Mouse (Mus musculus) thymus, postnatal 0 days (tissue): ENCODE results near the gene Ercc1. TPM values are rescaled to one million over a fixed set of nuclear protein-coding genes. Genes with fewer than 3 reads are reported as not detected.

Experiments
- DNase-seq: peaks from one replicate; pipeline ENCODE4 v3.0.0-alpha.2; 2015; ENCODE audit warnings: low spot score
- polyA plus RNA-seq: library from polyadenylated mRNA; unstranded; fragments of >200 nt; fragmentation: Nextera tagmentation; extraction: Ambion mirVana; gene quantifications from 2 replicates; pipeline ENCODE4 v1.2.1, GENCODE M21; 2015

Gene Ercc1
- polyA plus RNA-seq, 1 experiment from 2014 or later: 59.6 TPM

DNA sequence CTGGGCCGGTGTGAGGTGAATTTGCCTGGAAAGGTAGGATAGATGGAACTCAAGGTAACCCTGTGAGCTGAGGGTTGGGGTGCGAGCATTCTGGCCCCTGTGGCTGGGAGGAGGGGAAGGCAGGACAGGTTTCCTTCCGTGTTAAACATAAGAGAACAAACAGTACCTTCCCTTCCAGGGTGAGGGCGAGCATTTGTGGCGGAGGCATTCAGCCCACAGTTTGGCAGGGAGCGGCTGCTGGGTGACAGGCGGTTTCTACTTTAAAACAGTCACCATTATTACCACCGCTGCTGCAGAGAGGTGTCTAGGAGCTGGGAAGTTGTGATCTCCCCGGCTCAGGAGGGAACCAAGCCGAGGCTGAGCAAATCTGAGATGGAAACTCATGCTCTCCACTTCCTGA is 7.5 kb upstream of the Ercc1 start:
- no peak for DNase-seq

DNA sequence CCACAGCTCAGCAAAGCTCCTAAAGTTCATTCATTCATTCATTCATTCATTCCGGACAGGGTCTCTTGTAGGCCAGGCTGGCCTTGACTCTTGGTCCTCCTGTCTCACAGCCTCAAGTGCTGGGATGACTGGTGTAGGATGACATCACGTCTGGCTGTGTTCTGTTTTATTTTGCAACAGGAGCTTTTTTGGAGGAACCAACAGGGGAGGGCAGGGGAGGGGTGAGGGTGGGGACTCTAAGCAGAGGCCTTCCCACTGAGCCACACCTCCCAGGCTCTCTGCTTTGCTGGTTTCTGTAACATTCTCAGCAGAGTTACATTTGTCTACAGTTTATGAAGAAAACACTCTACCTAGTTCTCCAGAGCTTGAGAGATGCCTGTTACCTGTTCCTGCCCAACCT is 6.5 kb upstream of the Ercc1 start:
- no peak for DNase-seq

DNA sequence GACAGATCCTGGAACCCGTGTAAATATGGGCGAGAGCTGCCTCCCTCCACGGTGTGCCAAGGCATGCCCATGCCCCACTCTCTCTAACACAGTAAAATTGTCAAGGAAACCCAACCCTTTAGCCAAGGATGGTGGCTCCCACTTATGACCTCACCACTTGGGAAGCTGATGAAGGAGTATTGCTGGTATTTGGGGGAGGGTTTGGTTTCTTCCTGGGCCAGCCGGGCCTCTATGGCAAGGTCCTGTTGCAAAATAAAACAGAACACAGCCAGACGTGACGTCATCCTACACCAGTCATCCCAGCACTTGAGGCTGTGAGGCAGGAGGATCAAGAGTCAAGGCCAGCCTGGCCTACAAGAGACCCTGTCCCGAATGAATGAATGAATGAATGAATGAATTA is 6.0 kb upstream of the Ercc1 start:
- DNase-seq: no peak

DNA sequence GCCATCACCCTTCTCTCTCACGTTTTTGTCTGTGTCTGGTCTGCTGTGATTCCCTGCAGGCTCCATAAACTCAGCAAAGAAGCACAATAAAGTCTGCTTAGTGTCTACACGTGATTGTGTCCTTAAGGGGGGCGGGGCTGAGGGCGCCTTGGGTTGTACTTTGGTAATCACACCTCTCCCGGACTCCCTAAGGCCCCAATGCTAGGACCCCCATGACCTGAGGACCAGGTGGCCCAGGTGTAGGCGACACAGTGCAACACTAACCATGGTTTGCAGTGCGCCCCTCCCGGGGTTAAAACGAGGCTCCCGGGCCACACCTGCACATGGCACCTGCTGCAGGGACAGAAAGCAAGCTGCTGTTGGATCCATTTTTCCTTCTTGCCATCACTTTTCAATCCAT is 3.3 kb upstream of the Ercc1 start:
- DNase-seq: no peak

DNA sequence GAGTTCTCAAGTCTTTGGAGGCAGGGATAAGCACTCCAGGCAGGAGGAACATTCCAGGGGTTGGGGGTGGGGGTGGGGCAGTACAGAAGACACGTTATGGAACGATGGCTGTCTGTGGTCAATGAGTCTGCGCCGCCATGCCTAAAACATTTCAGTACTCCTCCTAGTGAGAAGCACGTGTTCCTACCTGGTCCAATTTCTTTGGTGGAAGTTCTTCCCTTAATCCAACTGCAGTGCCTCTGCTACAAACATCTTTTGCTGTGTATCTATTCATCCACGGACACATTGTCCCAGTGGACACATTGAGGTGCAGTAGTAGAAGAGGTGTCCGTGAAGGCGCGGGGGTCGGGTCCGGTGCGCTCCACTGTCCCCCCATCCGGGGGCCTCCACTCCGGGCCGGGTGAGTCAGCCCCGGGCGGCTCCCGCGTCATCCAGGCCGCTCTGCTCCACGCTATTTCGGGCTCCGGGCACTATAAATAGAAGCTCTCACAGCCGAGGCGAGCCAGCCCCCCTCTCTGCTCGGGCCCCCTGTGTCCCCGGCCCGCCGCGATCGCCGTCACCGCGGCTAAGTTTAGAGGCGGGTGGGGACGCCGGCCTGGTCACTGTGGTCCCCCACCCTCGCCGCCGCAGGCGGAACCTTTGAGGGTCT is 2.7 kb upstream of the Ercc1 start:
- DNase-seq: no peak

DNA sequence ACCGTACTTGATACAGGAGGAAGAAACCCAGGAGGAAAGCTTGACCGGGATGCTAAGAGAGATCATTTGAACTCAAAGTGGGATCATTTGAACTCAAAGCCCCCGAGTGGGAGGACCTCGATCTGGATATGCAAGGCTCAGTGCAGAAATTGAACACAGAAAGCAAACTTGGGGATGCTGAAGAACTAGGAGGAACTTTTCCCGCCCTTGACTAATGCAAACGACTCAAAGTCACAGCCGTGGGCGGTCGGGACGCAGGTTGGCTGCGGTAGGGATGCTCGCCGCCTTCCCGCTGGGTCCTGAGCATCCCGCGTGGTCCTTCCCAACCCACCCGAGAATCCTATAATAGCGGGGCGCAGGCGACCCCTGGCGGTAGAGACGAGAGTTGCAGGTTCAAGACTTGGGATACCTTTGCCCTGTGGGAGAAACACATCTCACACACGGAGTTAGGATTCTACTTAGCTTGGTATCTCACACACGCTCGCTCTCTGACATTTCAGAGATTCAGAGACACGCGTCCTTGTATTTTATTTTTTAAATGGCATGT is 2.0 kb upstream of the Ercc1 start:
- DNase-seq: peak; percentile 82

DNA sequence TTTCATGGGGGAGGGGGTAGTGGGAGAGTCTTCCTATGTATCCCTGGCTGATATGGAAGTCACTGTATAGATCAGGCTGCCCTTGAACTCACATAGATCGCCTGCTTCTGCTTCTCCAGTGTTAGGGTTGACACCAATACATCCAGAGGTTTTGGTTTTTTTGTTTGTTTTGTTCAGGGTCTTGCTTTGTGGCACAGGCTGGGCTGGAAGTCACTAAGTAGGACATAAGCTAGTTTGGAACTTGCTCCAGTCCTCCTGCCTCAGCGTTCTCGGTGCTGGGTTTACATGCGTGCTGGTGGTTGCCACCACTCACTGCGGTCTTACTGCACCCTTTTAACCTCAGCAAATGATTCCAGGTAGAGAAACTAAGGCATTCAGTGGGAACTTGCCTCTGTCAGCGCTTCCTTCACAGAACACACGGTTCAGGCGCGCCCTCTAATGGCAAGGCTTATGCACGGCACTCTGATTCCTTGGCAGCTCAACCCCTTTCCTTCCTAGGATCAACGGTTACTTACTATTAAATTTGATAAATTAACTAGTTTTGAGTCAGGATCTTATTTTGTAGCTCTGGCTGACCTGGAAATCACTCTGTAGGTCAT is 1.3 kb upstream of the Ercc1 start:
- DNase-seq: peak; percentile 80

DNA sequence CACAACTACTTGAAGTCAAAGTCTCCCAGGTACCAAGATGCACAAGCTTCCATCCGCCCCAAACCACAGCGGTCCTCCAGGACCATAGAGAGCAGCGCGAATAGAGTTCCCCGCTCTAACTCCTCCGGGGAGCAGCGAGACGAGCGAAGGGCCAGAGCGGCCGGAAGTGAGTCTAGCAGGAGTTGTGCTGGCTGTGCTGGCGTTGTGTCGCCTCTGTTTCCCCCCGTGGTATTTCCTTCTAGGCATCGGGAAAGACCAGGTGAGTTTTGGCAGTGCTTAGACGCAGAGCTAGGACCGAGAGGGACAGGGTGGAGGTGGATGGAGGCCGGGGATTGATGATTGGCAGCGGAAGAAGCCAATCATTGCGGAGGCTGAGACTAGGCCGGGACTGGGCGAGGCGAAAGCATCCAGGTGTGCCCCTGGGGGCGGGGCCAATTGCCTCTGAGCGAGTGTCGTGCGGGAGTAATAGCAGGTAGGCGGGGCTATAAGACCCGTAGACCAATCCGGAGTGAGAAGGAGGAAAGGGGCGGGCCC is 427 bp downstream of the Ercc1 start:
- peak; percentile 98 for DNase-seq

DNA sequence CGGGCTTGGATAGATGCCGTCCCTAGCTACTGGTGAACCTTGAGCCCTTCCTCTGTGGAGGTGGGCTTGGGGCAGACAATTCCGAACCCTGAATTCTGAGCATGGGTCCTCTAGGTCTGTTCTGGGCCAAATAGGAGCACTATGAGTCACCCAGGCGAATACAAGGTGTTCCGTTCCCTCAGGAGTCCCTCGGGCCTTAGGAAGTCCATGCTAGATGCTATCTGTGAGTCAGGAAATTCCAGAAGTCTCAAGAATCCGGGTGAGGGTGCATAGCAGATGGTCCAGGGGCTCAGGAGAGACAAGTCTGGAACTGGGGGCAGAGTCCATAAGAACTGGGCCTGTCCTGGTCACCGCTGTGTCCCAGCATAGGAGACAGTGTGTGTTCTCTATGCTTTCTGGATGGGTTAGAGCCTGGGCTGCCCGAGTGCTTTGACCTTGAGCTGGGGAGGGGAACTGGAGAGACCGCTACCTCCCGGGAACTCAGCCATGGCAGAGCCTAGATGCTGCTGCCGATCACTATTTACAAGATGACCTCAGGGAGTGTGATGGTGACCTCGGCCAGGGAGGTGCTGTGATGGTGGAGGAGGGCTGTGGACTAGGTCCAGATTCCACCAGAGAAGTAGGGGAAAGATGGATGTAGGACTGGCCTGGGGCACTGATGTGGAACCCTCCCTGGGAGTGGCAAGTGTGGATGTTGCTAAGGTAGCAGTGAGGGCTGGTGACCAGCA is 4.8 kb downstream of the Ercc1 start:
- DNase-seq: no peak

DNA sequence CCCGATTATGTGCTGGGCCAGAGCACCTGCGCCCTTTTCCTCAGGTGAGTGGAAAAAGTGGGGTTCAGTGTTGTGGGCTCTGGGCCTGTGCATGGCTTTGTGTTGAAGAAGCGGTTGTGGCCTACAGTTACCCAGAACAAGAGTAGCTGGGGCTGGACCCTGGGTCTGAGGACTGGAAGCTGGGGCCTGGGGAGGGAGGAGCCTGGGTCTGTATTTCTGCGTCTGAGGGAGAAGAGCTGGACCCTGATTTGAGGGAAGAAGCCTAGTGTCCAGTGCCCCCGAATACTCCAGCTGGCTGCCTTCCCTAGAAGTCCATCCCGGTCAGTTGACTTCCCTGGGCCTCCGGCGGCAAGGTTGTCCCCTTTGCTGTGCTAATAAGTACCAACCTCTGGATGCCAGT is 5.6 kb downstream of the Ercc1 start:
- DNase-seq: no peak

DNA sequence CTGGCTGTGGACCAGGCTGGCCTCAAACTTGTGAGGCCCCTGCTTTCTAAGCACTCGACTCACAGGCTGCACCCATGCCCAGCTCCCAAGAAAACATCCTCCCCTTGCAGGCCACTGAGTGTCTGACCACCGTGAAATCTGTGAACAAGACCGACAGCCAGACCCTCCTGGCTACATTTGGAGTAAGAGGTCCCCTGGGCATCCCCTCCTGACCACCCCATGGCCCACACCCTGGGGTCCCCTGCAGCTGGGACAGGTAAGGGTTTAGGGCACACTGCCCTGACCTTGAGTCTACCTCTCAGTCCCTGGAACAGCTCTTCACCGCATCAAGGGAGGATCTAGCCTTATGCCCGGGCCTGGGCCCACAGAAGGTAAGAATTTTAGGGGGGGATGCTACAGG is 10.4 kb downstream of the Ercc1 start:
- no peak for DNase-seq

DNA sequence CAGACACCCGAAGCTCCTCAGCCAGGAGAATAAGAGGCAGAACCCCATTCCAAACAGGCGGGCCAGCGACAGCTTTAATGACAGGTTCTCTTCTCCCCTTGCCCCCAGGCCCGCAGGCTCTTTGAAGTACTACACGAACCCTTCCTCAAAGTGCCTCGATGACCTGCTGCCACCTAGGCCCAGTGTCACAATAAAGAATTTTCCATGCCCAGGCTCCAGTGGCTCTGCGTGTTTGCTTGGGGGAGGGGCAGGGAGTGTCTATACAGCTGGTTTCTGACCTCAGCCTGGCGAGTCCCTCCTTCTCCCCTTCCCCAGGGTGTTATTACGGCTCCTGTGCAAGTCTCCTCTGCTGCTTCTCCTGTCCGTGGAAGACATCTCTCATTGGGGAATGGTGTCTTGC is 11.7 kb downstream of the Ercc1 start:
- no peak for DNase-seq

DNA sequence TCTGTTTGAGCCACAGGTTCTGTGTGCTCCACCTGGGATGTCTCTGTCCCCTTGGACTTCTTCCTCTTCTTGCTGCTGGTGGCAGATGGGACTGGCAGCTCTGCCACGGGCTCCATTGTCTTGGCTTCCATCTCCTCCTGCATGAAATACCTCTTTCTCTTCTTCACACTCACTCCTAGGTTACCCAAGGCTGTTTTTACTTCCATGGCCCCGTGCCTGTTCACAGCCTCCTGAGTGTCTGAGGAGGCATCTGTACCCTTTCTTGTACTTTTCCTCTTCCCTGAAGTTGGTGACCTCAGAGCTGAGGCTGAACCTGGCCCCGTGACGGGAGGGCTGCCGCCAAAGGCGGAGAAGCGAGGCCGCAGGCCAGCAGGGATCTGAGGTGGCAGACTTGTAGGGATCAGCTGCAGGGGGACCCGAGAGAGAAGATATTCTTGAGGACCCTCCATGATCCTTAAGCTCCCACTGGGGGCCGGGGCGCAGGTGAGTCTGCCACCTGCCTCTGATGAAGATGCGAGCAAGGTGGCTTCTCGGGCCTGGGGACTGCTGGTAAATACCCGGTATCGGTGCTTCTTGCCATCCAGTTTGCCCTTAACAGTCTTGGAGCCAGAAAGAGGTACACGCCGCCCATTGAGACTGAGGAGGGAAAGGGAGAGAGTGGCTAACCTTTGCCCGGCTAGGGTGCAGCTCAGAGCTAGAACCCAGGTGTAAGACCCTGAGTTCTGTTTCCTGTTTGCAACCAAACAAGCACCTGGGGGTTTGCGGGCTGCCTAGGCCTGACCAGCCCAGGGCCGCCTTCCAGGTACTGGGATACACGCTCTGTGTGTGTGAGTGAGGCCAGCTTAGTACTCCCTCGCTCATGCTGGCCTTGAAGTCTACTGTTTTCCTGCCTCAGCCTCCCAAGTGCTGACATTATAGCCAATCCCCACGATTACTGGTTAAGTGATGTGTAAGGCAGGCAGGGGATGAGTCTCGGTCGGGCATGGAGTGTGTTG is 13.1 kb downstream of the Ercc1 start:
- no peak for DNase-seq

DNA sequence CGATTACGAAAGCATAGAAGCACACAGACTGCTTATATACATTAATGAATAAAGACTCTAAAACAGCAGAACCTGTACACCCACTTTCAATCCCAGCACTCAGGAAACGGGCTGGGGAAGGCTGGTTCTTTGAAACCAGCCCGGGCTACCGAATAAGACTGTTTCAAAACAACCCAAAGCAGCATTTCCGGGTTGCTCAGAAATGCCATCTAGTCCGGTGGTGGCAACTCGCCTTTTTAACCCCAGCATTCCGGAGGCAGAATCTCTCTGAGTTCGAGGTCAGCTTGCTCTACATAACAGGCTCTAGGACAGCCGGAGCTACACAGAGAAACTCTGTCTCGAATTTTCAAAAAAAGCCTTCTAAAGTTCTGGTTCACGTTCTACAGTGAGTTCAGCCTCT is 14.1 kb downstream of the Ercc1 start:
- DNase-seq: peak; percentile 19

DNA sequence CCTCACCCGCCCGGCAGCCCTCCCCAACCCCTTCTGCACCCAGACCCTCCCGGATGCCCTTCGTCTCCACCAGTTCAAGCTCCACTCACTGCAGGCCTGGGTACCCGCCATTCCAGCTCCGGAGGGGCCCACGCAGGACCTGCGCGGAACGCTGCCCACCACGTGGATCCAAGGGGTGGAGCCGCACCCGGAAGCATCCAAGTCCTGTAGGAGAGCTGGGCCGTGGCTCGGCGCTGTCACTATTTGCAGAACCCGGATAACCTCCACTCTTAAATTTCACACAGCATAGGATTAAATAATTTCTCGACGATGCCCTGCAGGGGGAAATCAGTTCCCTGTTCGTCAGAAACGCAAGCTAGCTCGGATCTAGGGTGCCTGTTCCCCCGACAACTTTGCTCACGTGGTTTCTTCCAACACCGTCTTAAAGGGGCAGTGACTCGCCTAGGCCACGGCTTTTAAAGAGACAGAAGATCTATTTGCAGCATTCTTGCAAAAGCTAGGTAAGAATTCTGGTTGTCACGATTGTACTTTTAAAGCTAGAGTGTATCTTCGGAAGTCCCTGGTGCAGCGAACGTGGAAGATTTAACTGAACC is 14.8 kb downstream of the Ercc1 start, which contains the start of the genes Cd3eap and Ppp1r13l:
Gene Cd3eap (minus strand): TSS at position 185 of the 593 bp plus-strand sequence.
Gene Ppp1r13l (plus strand): TSS at position 451 of the 593 bp plus-strand sequence.
- peak; percentile 89 for DNase-seq

DNA sequence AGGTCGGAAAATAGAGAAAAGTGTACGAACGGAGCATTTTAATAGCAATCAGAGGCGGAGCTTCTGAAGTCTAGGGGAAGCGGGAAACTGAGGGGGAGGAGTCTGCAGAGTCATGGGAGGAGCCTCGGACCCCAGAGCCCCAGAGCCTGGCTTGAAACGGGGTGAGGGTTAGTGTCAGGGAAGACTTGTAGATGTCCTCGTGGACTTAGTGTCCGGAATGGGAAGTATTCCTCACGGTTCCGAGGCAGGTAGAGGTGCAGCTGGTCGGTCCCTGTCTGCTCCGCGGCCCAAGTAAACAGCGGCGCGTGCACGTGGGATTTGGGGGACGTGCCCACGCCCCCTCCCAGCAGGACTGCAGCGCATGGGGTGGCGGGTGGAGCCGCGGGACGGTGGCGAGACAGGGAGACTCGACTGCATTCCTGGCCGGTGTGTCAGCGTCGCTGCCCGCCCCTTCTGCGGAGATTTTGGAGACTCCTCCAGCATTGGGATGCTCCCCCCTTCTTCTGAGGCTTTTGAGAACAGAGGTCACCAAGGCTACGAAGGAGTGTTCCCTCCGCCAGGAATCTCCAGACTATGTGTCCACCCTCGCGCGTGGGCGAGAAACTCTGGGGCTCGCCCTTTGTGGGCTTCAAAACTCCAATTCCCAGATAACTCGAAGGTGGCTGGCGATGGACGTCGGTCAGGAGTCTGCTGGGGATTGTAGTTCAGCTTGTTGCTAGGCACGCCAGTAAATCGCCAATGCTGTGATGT is 15.5 kb downstream of the Ercc1 start:
- DNase-seq: peak; percentile 19

DNA sequence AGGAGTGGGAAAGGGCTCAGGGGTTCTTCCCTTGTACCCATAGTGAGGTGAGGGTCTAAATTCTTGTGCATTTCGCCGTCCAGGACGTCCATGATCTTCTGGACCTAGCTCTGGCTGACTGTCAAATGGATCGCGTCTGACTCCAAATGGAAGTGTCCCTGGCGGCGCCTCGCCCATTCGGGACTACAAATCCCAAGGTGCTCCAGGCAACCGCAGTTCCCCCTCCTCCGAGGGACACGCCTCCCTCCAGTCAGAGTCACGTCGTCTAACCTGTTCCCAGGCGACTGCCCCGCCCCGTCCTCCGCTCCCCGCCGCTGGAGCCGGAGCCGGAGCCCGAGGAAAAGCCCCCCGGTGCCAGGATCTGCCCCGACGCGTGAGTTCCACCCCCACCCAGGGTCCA is 16.4 kb downstream of the Ercc1 start:
- DNase-seq: peak; percentile 66

DNA sequence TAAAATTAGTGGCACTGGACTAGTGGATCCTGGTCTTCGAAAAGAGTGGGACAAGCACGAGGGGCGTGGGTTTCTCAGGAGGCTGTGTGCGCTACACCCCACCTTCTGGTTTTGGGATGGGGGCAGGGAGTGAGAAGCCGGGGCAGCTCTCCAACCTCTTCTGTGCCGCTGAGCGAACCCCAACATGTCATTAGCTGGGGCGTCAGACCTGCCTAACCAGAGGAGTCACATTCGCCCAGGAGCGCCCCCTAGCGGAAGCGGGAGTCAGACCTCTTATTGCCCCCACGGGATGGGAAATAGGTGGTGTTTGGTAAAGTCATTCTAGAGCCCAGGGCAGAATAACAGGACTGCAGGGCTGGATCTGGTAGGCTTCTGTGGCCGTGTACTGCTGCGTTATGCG is 17.1 kb downstream of the Ercc1 start:
- DNase-seq: peak; percentile 85

DNA sequence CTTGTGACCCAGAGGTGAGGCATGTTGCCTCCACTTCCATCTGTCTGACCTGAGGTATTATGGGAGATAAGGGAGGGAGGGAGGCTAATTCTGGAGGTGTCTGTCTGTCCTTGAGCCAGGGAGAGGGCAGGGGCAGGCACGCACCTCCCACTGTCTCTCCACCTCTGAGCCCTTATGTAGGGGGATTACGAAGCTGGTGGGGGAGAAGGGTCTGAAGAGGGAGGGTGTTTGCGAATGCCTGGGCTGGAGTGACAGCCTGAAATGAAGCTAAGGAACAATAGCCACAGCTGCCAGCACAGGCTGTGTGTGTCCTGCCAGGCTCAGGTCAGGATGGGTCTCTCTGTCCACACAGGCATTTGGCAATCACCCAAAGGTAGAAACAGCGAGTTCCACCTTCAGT is 17.7 kb downstream of the Ercc1 start:
- no peak for DNase-seq

DNA sequence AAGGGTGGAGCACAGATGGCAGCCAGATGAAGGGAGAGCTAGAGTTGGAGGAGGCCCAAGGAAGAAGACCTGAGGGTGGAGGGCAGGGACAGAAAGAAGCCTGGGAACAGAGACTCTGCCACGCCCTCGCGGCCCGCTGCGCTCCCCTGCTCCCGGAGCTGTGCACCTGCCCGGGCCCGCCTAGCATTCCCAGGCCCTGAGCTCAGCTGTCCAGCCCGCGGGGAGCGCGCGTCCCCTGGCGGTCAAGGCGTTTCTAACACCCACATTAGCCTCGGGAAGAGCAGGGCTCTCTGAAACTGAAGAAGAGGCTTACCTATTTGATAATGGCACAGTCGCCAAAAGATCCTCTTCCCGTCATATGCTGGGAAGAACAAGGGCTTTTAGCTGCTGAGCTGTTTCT is 19.3 kb downstream of the Ercc1 start:
- peak; percentile 67 for DNase-seq
